Mouse (Mus musculus) left cerebral cortex, adult 18-20 months (tissue): Measurements from ENCODE around the gene Spem2. TPM values are rescaled to one million over a fixed set of nuclear protein-coding genes. Genes with fewer than 3 reads are reported as not detected.

Experiments used
- total RNA-seq, 2 experiments: library from RNA; stranded (reverse); gene quantifications; 2 replicates each; pipeline ENCODE4 v1.2.3; 2021

The Spem2 gene
- total RNA-seq, 2 experiments from 2014 or later = not detected

Other genes starting within 250 kb of the Spem2 start
- 10 to 100 TPM in 1 of 2 experiments, 1 to 10 TPM in 1; 9.2 to 10.7 TPM for gene Wrap53, start 238.2 kb downstream of the Spem2 start, total RNA-seq
- gene Trp53, start 238.1 kb downstream of the Spem2 start, total RNA-seq = 10 to 100 TPM; 22.9 to 25.9 TPM
- 100 to 1,000 TPM; 392 to 424 TPM for gene Atp1b2, start 212.5 kb downstream of the Spem2 start, total RNA-seq
- gene Shbg, start 200.6 kb downstream of the Spem2 start, total RNA-seq = not detected
- gene Sat2, start 196.4 kb downstream of the Spem2 start, total RNA-seq = 1 to 10 TPM; 8.5 to 9.5 TPM
- gene Fxr2, start 185.5 kb downstream of the Spem2 start, total RNA-seq = 100 to 1,000 TPM; 148 TPM
- gene Sox15, start 163.2 kb downstream of the Spem2 start, total RNA-seq = not detected
- gene Mpdu1, start 155.8 kb downstream of the Spem2 start, total RNA-seq = 10 to 100 TPM; 47.5 to 58.2 TPM
- 10 to 100 TPM; 15.1 to 15.5 TPM for gene Cd68, start 152.3 kb downstream of the Spem2 start, total RNA-seq
- gene Eif4a1, start 146.0 kb downstream of the Spem2 start, total RNA-seq = 100 to 1,000 TPM; 289 to 295 TPM
- gene Senp3, start 136.4 kb downstream of the Spem2 start, total RNA-seq = 10 to 100 TPM; 91.4 to 98.7 TPM
- gene Tnfsf13, start 132.7 kb downstream of the Spem2 start, total RNA-seq = 1 to 10 TPM; 1.6 to 2.9 TPM
- gene Tnfsf12, start 122.6 kb downstream of the Spem2 start, total RNA-seq = 10 to 100 TPM; 11.5 to 12.1 TPM
- 1 to 10 TPM; 1.7 to 4.1 TPM for gene Tnfsfm13, start 122.4 kb downstream of the Spem2 start, total RNA-seq
- 10 to 100 TPM; 44.2 to 46.2 TPM for gene Polr2a, start 59.8 kb downstream of the Spem2 start, total RNA-seq
- gene Slc35g3, start 56.5 kb downstream of the Spem2 start, total RNA-seq = not detected
- 100 to 1,000 TPM; 146 to 156 TPM for gene Zbtb4, start 52.6 kb downstream of the Spem2 start, total RNA-seq
- gene Chrnb1, start 22.5 kb downstream of the Spem2 start, total RNA-seq = 1 to 10 TPM; 1.2 TPM
- gene Fgf11, start 16.6 kb downstream of the Spem2 start, total RNA-seq = 10 to 100 TPM; 17.1 to 18.5 TPM
- under 1 TPM in 1 of 2 experiments, not detected in 1; 0.26 TPM for gene Tmem102, start 12.8 kb downstream of the Spem2 start, total RNA-seq
- gene Gm39566, start 3.2 kb downstream of the Spem2 start, total RNA-seq = not detected
- not detected for gene Spem1, start 3.7 kb upstream of the Spem2 start, total RNA-seq
- gene Nlgn2, start 19.3 kb upstream of the Spem2 start, total RNA-seq = 100 to 1,000 TPM; 215 to 224 TPM
- gene Tmem256, start 20.0 kb upstream of the Spem2 start, total RNA-seq = 100 to 1,000 TPM; 120 to 143 TPM
- gene Plscr3, start 27.9 kb upstream of the Spem2 start, total RNA-seq = 10 to 100 TPM; 15.6 to 17.7 TPM
- gene Tnk1, start 40.3 kb upstream of the Spem2 start, total RNA-seq = under 1 TPM in 1 of 2 experiments, not detected in 1; 0.14 TPM
- not detected for gene Tmem95, start 59.6 kb upstream of the Spem2 start, total RNA-seq
- 1 to 10 TPM; 1.2 to 1.4 TPM for gene Kctd11, start 62.9 kb upstream of the Spem2 start, total RNA-seq
- under 1 TPM in 1 of 2 experiments, not detected in 1; 0.14 TPM for gene Acap1, start 77.1 kb upstream of the Spem2 start, total RNA-seq
- under 1 TPM; 0.35 to 0.72 TPM for gene 2810408A11Rik, start 82.5 kb upstream of the Spem2 start, total RNA-seq
- gene Neurl4, start 82.6 kb upstream of the Spem2 start, total RNA-seq = 100 to 1,000 TPM; 116 to 118 TPM
- 10 to 100 TPM; 33.0 to 33.4 TPM for gene Gps2, start 95.4 kb upstream of the Spem2 start, total RNA-seq
- gene Eif5a, start 103.5 kb upstream of the Spem2 start, total RNA-seq = 100 to 1,000 TPM; 431 to 468 TPM
- gene Ybx2, start 117.3 kb upstream of the Spem2 start, total RNA-seq = 1 to 10 TPM; 4.6 to 6.5 TPM
- gene Slc2a4, start 129.7 kb upstream of the Spem2 start, total RNA-seq = 1 to 10 TPM; 4.9 to 6.4 TPM
- gene Cldn7, start 146.3 kb upstream of the Spem2 start, total RNA-seq = not detected
- 100 to 1,000 TPM; 111 to 121 TPM for gene Ctdnep1, start 162.7 kb upstream of the Spem2 start, total RNA-seq
- 10 to 100 TPM; 78.8 to 87.3 TPM for gene Elp5, start 164.1 kb upstream of the Spem2 start, total RNA-seq
- gene Gabarap, start 172.7 kb upstream of the Spem2 start, total RNA-seq = 100 to 1,000 TPM; 231 to 236 TPM
- gene Phf23, start 177.3 kb upstream of the Spem2 start, total RNA-seq = 10 to 100 TPM; 52.6 to 53.8 TPM
- gene Dvl2, start 182.1 kb upstream of the Spem2 start, total RNA-seq = 10 to 100 TPM; 28.6 to 32.9 TPM
- 10 to 100 TPM; 55.6 to 57.9 TPM for gene Acadvl, start 196.9 kb upstream of the Spem2 start, total RNA-seq
- 100 to 1,000 TPM; 718 to 731 TPM for gene Dlg4, start 198.5 kb upstream of the Spem2 start, total RNA-seq
- 1 to 10 TPM; 2.2 to 3.8 TPM for gene Asgr1, start 235.6 kb upstream of the Spem2 start, total RNA-seq